Mouse (Mus musculus) stomach, postnatal 0 days (tissue): ENCODE measurements around the gene Atp1b2. TPM values are rescaled to one million over a fixed set of nuclear protein-coding genes. Genes with fewer than 3 reads are reported as not detected.
A peak's percentile ranks its signal among the peaks of the same experiment; 100 is the strongest.

Experiments used
- ATAC-seq: fragments of 200-750 bp; cut with Nextera tagmentation; 2 replicates; pipeline ENCODE4 v1.8.0; 2017; ENCODE audit not compliant: low FRiP score, low TSS enrichment
- DNase-seq: peaks from one replicate; pipeline ENCODE4 v3.0.0-alpha.2; 2016; ENCODE audit warnings: low spot score
- H3K27ac ChIP-seq: fragments of 300-500 bp; sonication (generic); replicated peaks from 2 replicates; pipeline ENCODE4 v1.5.1; 2014; ENCODE audit warnings: mild to moderate bottlenecking, control low read depth
- H3K27me3 ChIP-seq: fragments of 300-500 bp; sonication (generic); 2 replicates; pipeline ENCODE4 v1.6.1; 2014; ENCODE audit warnings: low read length; ENCODE audit not compliant: control insufficient read depth, insufficient read depth
- H3K36me3 ChIP-seq: fragments of 300-500 bp; sonication (generic); 2 replicates; pipeline ENCODE4 v1.6.1; 2014; ENCODE audit warnings: low read length, mixed read lengths; ENCODE audit not compliant: control insufficient read depth, insufficient read depth
- H3K4me1 ChIP-seq: fragments of 300-500 bp; sonication (generic); replicated peaks from 2 replicates; pipeline ENCODE4 v1.6.1; 2014; ENCODE audit warnings: antibody characterized with exemption; ENCODE audit not compliant: control insufficient read depth, insufficient read depth
- H3K4me2 ChIP-seq: fragments of 300-500 bp; sonication (generic); replicated peaks from 2 replicates; pipeline ENCODE4 v1.6.1; 2014; ENCODE audit warnings: low read depth, mild to moderate bottlenecking, control low read depth, moderate library complexity
- H3K4me3 ChIP-seq: fragments of 300-500 bp; sonication (generic); 2 replicates; pipeline ENCODE4 v1.5.1; 2014; ENCODE audit warnings: low read depth, low read length, control low read depth
- H3K9ac ChIP-seq: fragments of 300-500 bp; sonication (generic); 2 replicates; pipeline ENCODE4 v1.6.1; 2014; ENCODE audit warnings: mild to moderate bottlenecking, low read length, control low read depth, mixed read lengths
- H3K9me3 ChIP-seq: fragments of 300-500 bp; sonication (generic); 2 replicates; pipeline ENCODE4 v1.6.1; 2016; ENCODE audit warnings: low read length; ENCODE audit not compliant: control insufficient read depth
- CTCF ChIP-seq: IDR thresholded peaks from 2 replicates; pipeline ENCODE4 v1.5.1; 2016; ENCODE audit warnings: antibody characterized with exemption, low read depth, mild to moderate bottlenecking, moderate library complexity
- EP300 ChIP-seq: optimal IDR thresholded peaks from 2 replicates; pipeline ENCODE3; 2016; ENCODE audit warnings: antibody characterized with exemption
- WGBS: fragments of 180-500 bp; shearing (Covaris S2); extraction: QIAGEN DNeasy Blood & Tissue Kit; methylation state at CpG from one replicate; pipeline ENCODE4 v1.1.7; 2014; 5-methylcytosine and 5-hydroxymethylcytosine counted together
- polyA plus RNA-seq: library from polyadenylated mRNA; unstranded; fragments of >200 nt; fragmentation: Nextera tagmentation; extraction: Ambion mirVana; gene quantifications from 2 replicates; pipeline ENCODE4 v1.2.1, GENCODE M21; 2015

Gene Atp1b2
- polyA plus RNA-seq, 1 experiment from 2014 or later = 5.3 TPM

GRCm38 (mm10) chr11:69604795-69605664 is 712 bp downstream of the Atp1b2 start:
- Histone ChIP-seq H3K36me3 (no peaks in the 10 kb centered on the region), H3K27ac (peak overlapping the region; percentile 42), H3K4me3 (peak overlapping the region; percentile 51), H3K9me3 (no peaks in the 10 kb centered on the region), H3K4me1 (no peaks in the 10 kb centered on the region; the same call in 1 of the 2 replicates), H3K4me2 (peak overlapping the region; percentile 74), H3K9ac (peak overlapping the region; percentile 67), H3K27me3 (no peaks in the 10 kb centered on the region)
- TF ChIP-seq EP300 (no peak), CTCF (no peak)
- WGBS = under 1% methylated on average over 54 of the region's 73 CpGs
- ATAC-seq (peak; percentile 43), DNase-seq (no peak)

DNA sequence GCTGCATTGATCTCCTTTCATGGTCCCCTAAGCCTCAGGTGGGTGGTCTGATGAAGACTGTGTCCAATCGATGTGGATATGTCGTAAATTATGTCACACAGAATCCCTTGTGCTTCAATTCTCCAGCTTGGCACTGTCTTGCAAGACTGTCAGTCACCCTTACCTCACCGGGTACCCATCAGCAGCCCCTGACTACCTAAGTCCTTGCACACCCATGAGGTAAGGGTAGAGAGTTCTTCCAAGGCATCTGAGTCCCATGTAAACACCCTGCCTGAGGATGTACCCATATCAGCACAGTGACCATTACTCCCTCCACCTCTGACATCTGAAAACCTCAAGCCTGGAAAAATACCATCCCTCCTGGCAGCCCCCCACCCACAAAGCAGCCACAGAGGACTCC is 1.4 kb downstream of the Atp1b2 start:
- peaks cover 2% of the 10 kb centered on the region; the same call in 1 of the 2 replicates for H3K4me1 ChIP-seq
- WGBS = 65% methylated on average over 3 of the region's 3 CpGs
- no peaks in the 10 kb centered on the region for H3K36me3 ChIP-seq
- peak overlapping the region; percentile 74 for H3K4me2 ChIP-seq
- peak overlapping the region; percentile 51 for H3K4me3 ChIP-seq
- peak overlapping the region; percentile 42; the same call in 1 of the 2 replicates for H3K27ac ChIP-seq
- DNase-seq (no peak), ATAC-seq (no peak)
- no peaks in the 10 kb centered on the region for H3K27me3 ChIP-seq
- peak overlapping the region; percentile 67; the same call in 1 of the 2 replicates for H3K9ac ChIP-seq
- TF ChIP-seq CTCF = no peak
- no peaks in the 10 kb centered on the region for H3K9me3 ChIP-seq

DNA sequence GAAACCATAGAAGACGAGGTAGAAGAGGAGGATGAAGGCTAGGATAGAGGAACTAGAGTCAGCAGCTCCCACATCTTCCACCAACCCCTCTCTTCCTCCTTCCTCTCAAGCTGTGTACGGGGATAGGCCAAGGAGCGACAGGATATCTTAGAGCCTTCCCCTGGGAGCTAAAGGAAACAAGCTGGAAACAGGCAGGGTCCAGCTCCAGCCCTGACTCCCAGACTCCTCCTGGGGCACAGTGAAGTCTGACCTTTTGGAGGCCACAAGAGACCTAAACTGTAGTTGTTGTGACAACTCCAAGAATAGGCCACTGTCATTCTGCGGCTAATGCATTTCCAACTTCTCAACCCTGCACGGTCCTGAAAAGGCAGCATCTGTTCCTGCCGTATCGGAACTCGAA is 2.2 kb downstream of the Atp1b2 start:
- Histone ChIP-seq H3K4me3 (no peak overlapping the region), H3K36me3 (no peaks in the 10 kb centered on the region), H3K9me3 (no peaks in the 10 kb centered on the region), H3K27ac (no peak overlapping the region), H3K4me2 (no peak overlapping the region), H3K27me3 (no peaks in the 10 kb centered on the region), H3K4me1 (peaks cover 2% of the 10 kb centered on the region; the same call in 1 of the 2 replicates), H3K9ac (no peak overlapping the region)
- WGBS = 73% methylated on average over 8 of the region's 8 CpGs
- no peak for DNase-seq
- ATAC-seq = no peak
- TF ChIP-seq CTCF = no peak
- no peak for TF ChIP-seq EP300

DNA sequence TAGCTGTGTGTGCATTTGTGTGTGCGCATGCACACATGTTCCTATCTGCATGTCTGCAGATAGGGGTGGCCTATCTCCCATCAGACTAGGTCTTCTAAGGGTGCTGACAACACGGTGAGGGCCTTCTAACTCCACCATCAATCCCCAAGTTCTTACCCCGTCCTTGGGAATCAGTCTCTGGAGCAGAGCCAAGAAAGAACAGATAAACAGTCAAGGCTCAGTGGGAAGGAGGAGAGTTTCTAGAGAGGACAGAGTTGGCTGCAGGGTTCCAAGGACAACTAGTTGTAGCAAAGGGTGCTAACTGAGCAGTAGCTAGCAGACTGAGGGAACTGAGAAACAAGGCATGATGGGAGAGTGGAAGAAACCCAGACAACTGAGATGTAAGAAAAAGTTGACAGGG is 4.0 kb downstream of the Atp1b2 start:
- DNase-seq = no peak
- Histone ChIP-seq H3K9ac (no peak overlapping the region), H3K4me1 (peaks cover 2% of the 10 kb centered on the region; the same call in 1 of the 2 replicates), H3K4me2 (no peak overlapping the region), H3K4me3 (no peak overlapping the region), H3K9me3 (no peaks in the 10 kb centered on the region), H3K36me3 (no peaks in the 10 kb centered on the region), H3K27me3 (no peaks in the 10 kb centered on the region), H3K27ac (no peak overlapping the region)
- TF ChIP-seq EP300 (no peak), CTCF (no peak)
- 43% methylated on average over 3 of the region's 3 CpGs for WGBS
- ATAC-seq = no peak

- Histone ChIP-seq H3K4me1 (peaks cover 2% of the 10 kb centered on the region; the same call in 1 of the 2 replicates), H3K27ac (peak overlapping the region; percentile 67), H3K9ac (peak overlapping the region; percentile 41; the same call in 1 of the 2 replicates), H3K9me3 (no peaks in the 10 kb centered on the region), H3K36me3 (no peaks in the 10 kb centered on the region), H3K4me2 (peak overlapping the region; percentile 18; the same call in 1 of the 2 replicates), H3K4me3 (no peak overlapping the region), H3K27me3 (no peaks in the 10 kb centered on the region)
- DNase-seq (peak; percentile 54), ATAC-seq (peak; percentile 54; the same call in 1 of the 2 replicates)
- WGBS = 11% methylated on average over 6 of the region's 6 CpGs
- no peak for TF ChIP-seq CTCF
- no peak for TF ChIP-seq EP300
These were observed 5.6 kb downstream of the Atp1b2 start for GRCm38 (mm10) chr11:69600098-69600497.

GRCm38 (mm10) chr11:69599436-69599835 is 6.3 kb downstream of the Atp1b2 start:
- H3K9me3 ChIP-seq = no peaks in the 10 kb centered on the region
- H3K36me3 ChIP-seq = no peaks in the 10 kb centered on the region
- TF ChIP-seq CTCF (peak; percentile 17; the same call in 1 of the 2 replicates), EP300 (no peak)
- DNase-seq (no peak), ATAC-seq (no peak)
- peak overlapping the region; percentile 67; the same call in 1 of the 2 replicates for H3K27ac ChIP-seq
- no peaks in the 10 kb centered on the region for H3K27me3 ChIP-seq
- 0 out of 2 replicates have a peak overlapping the region, but pooled peaks have one; percentile 41 for H3K9ac ChIP-seq
- 19% methylated on average over 9 of the region's 9 CpGs for WGBS
- no peak overlapping the region for H3K4me3 ChIP-seq
- peaks cover 2% of the 10 kb centered on the region; the same call in 1 of the 2 replicates for H3K4me1 ChIP-seq
- H3K4me2 ChIP-seq = peak overlapping the region; percentile 18; the same call in 1 of the 2 replicates
